Mouse (Mus musculus) right cerebral cortex, adult 2 months (tissue): Measurements from ENCODE around the gene Rcor3.

Source experiments
- DNase-seq, 2 experiments: peaks; one replicate each; pipeline ENCODE4 v3.0.0; 2021 to 2022; ENCODE audit warnings: low spot score in 2 of 2

Rcor3 gene

DNA sequence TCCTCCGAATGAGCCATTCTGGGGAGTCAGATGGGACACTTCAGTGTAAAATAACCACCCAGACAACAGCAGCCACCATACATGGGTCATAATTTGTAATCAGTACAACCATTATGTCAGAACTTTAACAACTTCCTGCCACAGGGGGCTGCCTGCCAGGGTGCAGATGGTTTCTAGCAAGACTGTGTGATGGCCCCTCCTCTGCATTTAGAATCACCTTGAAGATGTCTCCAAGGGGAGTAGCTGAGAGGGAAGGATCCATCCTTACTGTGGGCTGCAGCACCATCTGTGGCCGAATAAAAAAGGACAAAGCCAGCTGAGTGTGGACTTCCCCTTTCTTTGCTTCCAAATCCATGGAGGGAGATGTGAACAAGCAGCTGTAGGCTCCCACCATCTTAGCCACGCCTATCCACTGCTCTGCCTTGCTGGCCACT, 67.2 kb downstream of the Rcor3 start:
- DNase-seq = no peak

DNA sequence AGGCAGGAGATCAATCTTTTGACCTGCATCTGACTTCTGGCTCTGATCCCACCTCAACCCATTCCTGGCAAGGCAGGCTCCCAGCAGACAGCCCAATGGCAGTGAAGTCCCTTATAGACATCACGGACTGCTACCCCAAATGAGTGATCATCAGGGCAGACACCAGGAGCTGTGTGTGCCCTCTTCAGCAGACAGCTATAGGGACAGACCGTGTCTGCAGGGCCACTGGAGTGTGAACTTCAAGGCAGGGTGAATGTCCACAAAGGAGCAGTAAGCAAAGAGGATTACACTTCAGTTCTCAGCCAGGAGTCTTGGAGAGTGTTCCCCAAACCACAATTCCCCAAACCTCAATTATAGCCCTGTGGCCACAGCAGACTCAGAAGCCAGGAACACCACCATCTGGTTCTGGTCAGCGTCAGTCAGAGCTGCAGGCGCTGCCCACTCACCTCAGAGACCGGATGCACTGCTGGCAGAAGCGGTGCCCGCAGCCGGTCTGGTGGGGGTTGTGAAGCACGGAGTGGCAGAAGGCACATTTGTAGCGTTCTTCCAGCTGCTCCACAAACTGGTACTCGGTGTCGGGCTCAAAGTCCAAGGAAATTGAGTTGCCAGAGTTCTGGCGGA, 67.8 kb downstream of the Rcor3 start:
- peak; percentile 50 to 51 for DNase-seq

DNA sequence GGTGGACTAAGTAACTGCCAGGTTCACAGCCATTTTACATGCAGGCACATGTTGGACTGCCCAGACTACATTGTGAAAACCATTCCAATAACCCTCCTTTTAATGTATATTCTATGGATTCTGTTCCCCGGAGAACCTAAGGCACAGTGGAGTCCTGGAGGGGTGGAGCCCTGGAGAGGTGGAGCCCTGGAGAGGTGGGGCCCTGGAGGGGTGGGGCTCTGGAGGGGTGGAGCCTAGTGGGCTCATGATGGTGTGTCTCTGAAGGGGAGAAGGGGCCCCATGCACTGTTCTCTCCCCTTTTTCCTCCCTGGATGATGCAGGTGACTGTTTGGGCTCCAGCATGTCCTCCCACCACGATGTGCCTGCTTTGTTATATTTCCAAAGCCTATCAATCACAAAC, 69.7 kb downstream of the Rcor3 start:
- no peak for DNase-seq

DNA sequence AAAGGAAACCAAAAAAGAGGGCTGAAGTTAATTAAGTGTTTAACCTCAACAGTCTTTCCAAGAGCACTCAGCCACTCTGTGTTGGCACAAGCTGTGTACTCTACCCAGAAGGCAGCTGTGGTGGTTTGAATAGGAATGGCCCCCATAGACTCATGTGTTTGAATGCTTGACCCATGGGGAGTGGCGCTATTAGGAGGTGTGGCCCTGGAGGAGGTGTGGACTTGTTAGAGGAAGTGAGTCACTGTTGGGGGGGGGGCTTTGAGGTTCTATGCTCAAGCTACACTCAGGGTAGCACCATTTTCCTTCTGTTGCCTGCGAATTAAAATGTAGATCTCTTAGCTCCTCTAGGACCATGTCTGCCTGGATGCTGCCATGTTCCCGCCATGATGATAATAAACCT, 70.9 kb downstream of the Rcor3 start:
- DNase-seq = no peak

DNA sequence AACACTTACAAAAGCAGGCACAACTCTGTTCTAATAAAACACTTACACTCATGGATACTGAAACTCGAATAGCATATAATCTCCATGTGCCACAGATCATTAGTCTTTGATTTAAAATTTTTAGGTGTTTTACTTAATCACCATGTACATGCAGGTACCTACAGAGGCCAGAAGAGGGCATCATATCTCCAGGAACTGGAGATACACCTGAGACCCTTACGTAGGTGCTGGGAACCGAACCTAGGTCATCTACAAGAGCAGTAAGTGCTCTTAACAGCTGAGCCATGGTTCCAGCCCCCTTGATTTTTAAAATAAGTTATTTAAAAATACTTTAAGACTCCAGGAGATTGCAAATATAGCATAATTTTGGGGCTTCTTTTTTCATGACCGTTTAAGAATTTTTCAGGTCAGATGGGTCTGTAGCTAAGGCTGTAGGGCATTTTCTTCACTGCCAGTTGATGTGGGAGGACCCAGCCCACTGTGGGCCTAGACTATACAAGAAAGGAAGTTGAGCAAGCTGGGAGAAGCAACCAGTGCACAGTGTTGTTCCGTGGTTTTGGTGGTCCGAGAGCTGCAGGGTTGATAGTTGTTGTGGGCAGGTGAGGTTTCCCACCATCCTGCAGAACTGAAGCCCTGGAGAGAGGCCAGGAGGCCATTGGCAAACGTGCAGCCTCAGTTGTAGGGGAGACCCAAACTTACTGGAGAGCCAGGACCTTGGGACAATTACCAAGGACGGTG, 74.5 kb downstream of the Rcor3 start:
- no peak for DNase-seq

DNA sequence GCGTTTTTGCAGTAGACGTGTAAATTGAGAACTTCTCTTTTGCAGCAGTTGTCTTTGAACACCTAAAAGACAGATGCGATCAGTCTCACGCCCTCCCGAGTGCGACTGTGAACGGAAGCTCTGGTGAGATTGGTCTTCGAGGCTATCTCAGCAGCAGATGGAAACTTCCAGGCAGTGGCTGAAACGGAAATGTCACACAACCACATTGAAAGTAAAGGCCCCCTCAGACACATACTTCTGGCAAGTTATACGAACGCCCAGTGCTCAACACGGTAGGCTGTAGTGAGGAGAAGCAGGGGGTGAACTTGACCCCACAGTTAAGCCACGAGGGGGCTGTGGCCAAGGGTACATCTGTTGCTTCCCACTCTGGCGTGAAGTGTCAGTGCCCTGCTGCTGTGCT, 75.2 kb downstream of the Rcor3 start:
- no peak for DNase-seq

DNA sequence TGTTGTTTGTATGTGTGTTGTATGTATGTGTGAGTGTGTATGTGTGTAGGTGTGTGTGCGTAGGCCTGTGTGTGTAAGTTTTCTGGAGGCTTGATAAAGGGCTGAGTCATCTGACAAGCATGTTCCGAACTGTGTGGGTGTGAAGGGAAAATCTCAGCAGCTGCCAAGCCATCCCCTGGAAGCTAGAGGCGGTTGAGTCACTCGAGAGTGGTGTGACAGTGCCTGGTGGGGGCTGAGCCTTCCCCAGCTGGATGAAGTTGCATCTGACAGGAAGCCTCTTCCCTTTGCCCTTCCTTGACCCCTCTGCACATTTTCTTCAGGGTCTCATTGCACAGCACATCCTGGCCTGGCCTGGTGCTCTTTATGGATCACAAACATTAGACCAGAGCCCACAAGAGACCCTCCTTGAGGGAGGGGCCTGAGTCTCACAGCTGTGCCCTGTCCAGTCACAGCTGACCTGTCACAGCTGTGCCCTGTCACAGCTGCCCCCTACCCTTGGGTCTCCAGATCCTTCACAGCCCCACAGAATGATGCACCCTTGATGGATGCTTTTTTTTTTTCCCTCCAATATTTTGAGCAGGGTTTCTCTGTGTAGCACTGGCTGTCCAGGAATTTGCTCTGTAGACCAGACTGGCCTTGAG, 76.1 kb downstream of the Rcor3 start:
- DNase-seq = peak; percentile 80 to 84

DNA sequence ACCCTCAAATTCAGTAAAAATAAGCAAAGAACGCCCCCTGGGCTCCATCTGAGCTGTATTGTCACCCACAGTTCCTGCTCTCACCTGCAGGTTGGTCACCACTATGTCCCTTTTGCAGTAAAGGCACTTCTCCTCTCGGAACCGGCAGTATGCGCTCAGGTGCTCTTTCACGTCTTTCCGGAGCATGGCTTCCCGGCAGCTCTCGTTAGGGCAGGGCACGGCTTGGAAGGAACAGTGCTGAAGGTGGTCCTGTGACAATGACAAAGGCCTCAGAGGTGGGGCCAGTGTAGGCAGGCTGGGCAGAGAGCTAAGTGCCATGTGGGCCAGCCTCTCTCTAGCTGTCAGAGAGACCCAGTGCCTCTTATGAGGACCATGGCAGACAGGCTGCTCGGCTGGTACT, 79.0 kb downstream of the Rcor3 start:
- no peak for DNase-seq

DNA sequence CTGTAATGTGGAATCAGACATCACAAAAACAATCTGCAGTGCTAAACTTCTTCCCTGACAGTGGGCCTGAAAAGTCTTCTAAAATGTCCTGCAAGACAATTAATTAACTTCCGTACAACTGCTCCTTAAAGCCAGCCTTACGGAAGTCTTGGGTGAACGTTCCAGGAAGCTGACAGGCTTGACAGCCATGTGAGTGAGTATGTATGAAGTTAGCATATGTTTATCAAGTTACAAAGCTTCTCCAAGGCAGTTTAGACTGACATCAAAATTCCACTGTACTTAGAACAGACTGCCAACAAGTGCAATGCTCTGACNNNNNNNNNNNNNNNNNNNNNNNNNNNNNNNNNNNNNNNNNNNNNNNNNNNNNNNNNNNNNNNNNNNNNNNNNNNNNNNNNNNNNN, 84.1 kb downstream of the Rcor3 start:
- DNase-seq = no peak

DNA sequence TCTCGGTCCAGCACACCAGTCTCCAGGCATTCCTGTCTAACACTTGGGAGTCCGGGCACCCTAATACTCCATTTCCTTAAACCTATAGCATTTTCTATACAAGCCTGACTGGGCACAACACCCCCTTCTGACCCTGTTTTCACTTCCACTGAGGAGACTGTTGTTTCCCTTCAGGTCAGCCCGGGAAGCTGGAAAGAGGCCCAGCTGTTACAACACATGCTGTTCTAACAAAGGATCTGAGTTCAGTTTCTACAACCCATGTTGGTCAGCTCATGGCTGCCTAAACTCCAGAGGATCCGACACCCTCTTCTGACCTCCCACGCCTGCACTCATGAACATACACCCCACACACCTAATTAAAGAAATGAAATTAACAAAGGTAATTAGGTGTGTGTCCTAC, 84.9 kb downstream of the Rcor3 start:
- DNase-seq = no peak

DNA sequence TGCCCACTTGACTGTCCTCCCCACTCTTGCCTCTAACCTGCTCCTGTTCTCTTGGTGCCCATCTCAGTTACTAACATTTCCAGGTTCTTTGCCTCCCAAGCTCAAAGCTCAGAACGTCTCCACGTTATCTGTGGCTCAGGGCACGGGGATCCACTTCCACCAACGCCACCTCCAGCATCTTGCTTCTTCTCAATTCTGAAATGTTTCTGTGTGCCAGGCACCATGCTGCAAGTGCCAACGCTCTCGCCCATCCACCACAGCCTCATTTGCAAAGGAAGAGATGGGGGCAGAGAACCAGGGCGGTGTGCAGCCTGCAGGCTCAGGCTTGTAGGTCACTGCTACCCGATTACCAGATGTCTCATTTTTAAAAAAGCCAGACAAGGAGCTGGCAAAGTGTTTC, 85.4 kb downstream of the Rcor3 start:
- DNase-seq = peak; percentile 44 to 53
